Mouse (Mus musculus) ES-E14 (cell line): ENCODE measurements around the gene Slc45a1.

Source experiments
- HCFC1 ChIP-seq: IDR thresholded peaks from 2 replicates; pipeline ENCODE4 v1.6.1; 2012; ENCODE audit warnings: low read length, inconsistent platforms, borderline replicate concordance; ENCODE audit not compliant: insufficient read depth
- ZC3H11A ChIP-seq: IDR thresholded peaks from 2 replicates; pipeline ENCODE4 v1.6.1; 2012; ENCODE audit warnings: low read depth, mild to moderate bottlenecking, inconsistent platforms, low read length, borderline replicate concordance

DNA sequence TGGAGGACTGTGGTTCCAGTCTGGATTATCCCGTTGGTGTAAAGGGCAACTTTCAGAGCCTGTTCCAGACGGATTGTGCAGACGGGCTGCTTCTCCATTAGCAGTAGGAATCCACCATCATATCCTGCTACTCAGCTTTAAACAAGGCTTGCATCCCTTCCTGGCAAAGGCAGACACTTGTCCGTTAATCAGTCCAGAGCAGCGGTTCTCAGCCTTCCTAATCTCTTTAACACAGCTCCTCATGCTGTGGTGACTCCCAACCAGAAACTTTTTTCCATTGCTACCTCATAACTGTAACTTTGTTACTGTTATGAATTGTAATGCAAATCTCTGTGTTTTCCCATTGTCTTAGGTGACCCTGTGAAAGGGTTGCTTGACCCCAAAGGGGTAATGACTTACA, 2.6 kb downstream of the Slc45a1 start:
- TF ChIP-seq ZC3H11A (no peak), HCFC1 (no peak)
